Mouse (Mus musculus): ENCODE measurements at regions not wholly inside any gene's neighbourhood (a gene's known extent, or its start where the extent isn't known, plus 50 kb on each side); places are given as distances from the start of the nearest gene placed in this dataset.

GRCm38 (mm10) chr1:60665329-60665728 is 51.3 kb upstream of the Cd28 start:
- POLR2A ChIA-PET: no interaction called here
- CTCF ChIA-PET: no interaction called here

GRCm38 (mm10) chr1:60662301-60662986 is 54.2 kb upstream of the Cd28 start:
- CTCF ChIA-PET: no interaction called here

GRCm38 (mm10) chr1:60661857-60662256 is 54.7 kb upstream of the Cd28 start:
- CTCF ChIA-PET: no interaction called here

More at GRCm38 (mm10) chr1:60662301-60662986, 54.2 kb upstream of the Cd28 start:
- POLR2A ChIA-PET: interaction anchor here in 1 of 4 experiments (0.5 kb wide), 1 partner anchor 54 kb away, joined by 3 read pairs; the partner anchor contains the start of gene Cd28

DNA sequence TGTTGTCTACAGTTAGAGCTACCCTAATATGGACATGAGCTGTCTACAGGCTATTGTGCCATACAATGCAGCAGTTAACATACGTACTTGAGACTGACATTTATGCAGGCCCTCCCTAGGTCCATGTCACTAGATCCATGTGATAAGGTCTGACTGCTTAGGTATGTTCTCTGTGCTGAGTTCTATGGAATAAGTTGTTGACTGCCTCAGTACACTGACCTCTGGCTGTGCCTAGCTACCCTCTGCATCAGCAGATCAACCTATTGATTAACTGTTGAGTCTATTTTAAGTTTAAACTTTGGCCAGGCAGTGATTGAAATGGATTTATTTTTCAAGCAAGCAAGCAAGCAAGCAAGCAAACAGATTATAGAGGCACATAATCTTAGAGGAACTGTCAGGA is 57.0 kb upstream of the Cd28 start:
- ChIA-PET CTCF (no interaction called here), POLR2A (no interaction called here)

More at GRCm38 (mm10) chr1:60661857-60662256, 54.7 kb upstream of the Cd28 start:
- POLR2A ChIA-PET: interaction anchor here in 1 of 4 experiments (0.5 kb wide), 1 partner anchor 55 kb away, joined by 3 read pairs; the partner anchor contains the start of gene Cd28

DNA sequence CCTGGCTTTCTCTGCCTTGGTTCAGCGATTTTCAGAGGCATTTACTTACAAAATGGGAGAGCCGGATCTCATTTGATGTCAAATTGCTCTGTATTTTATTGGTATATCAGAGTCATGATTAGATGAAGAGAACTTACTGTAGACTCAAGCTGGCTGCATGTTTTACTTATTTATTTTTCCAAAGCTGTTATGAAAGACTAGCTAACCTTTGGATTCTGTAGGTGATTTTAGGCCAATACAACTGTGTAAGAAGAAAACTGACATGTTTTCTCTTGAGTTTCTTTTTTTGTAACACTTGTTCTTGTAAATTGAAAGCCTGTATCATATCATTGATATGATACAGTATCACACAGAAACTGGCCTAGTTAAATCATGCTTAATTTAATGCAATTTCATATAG is 57.6 kb upstream of the Cd28 start:
- POLR2A ChIA-PET: interaction anchor here in 1 of 4 experiments (0.6 kb wide), 1 partner anchor 109 kb away, joined by 3 read pairs; no protein-coding TSS in a partner anchor

DNA sequence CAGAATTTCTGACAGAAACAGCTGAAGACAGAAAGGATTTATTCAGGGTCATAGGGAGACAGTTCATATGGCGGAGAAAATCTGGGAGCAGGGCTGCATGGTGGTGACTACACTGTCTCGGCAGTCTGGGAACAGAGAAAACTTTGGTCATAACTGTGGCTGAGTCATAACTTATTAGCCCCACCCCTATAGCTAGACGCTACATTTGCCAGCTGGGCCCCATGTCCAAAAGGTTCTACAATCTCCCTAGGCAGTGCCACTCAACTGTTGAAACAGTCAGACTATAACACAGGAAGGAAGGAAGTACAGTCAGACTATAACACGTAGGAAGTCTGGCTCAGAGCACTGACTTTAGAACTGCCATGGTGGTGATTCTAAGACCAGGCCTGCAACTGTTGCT is 58.2 kb upstream of the Cd28 start:
- POLR2A ChIA-PET: interaction anchor here in 1 of 4 experiments (0.6 kb wide), 1 partner anchor 110 kb away, joined by 3 read pairs; no protein-coding TSS in a partner anchor
- CTCF ChIA-PET: no interaction called here

More for the DNA sequence above, 57.6 kb upstream of the Cd28 start:
- CTCF ChIA-PET: no interaction called here

- POLR2A ChIA-PET: interaction anchor here in 1 of 4 experiments (1.1 kb wide), 1 partner anchor 178 kb away, joined by 3 read pairs; no protein-coding TSS in a partner anchor
- CTCF ChIA-PET: no interaction called here
Measured at GRCm38 (mm10) chr1:60657511-60657910, 59.1 kb upstream of the Cd28 start.

DNA sequence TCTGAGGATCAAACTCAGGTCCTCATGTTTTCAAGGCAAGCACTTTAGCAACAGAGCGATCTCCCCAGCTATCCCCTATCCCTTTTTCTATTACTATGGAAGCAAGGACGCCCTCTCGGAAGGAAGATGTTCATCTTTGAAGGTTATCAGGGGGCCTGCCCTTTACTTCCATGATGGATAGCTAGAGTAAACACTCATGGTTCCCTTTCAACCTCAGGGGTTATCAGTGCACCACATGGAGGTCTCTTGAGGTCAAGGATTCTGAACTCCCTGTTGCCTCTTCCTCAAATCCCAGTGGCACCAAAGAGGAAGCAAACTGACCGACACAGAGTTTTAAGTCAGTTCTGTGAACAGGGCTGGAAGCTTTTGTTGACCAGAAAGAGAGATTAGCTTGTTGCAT is 59.6 kb upstream of the Cd28 start:
- POLR2A ChIA-PET: interaction anchor here in 1 of 4 experiments (1.1 kb wide), 1 partner anchor 179 kb away, joined by 3 read pairs; no protein-coding TSS in a partner anchor

GRCm38 (mm10) chr1:60655691-60656595 is 60.7 kb upstream of the Cd28 start:
- ChIA-PET POLR2A (interaction anchor here in 1 of 4 experiments (1.1 kb wide), 1 partner anchor 180 kb away, joined by 3 read pairs; no protein-coding TSS in a partner anchor), CTCF (interaction anchor here in 2 of 4 experiments (0.6 to 0.7 kb wide), 2 partner anchors 214 to 312 kb away, joined by 3 to 4 read pairs; no protein-coding TSS in a partner anchor)

More for the DNA sequence above, 59.6 kb upstream of the Cd28 start:
- CTCF ChIA-PET: interaction anchor here in 1 of 4 experiments (0.6 kb wide), 1 partner anchor 221 kb away, joined by 3 read pairs; no protein-coding TSS in a partner anchor

DNA sequence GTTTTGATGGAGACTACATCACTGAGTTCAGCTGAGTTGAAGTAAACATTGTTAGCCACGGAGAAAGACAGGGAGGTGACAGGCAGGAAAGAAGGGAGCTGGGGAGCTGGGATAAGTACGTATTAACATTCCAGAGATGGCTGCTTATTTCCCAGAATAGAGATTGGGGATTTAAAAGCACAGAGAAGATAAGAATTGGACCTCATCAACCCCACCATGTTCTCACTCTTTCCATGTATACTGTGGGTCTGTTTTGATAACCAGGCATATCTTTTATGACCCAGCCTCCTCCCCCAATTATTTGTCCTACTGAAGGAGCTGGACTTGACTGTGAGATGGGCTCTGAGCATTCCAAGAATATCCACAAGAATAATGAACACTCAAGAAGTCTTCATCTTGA is 61.4 kb upstream of the Cd28 start:
- ChIA-PET POLR2A (no interaction called here), CTCF (interaction anchor here in 1 of 4 experiments (0.6 kb wide), 1 partner anchor 214 kb away, joined by 3 read pairs; no protein-coding TSS in a partner anchor)

GRCm38 (mm10) chr1:60652570-60653011 is 64.0 kb upstream of the Cd28 start:
- ChIA-PET POLR2A (interaction anchor here in 1 of 4 experiments (0.6 kb wide), 1 partner anchor 87 kb away, joined by 3 read pairs; no protein-coding TSS in a partner anchor), CTCF (no interaction called here)

GRCm38 (mm10) chr1:60650158-60650557 is 66.4 kb upstream of the Cd28 start:
- ChIA-PET POLR2A (interaction anchor here in 2 of 4 experiments (0.6 kb wide), 2 partner anchors 181 to 237 kb away, joined by 3 to 5 read pairs; no protein-coding TSS in a partner anchor), CTCF (no interaction called here)

DNA sequence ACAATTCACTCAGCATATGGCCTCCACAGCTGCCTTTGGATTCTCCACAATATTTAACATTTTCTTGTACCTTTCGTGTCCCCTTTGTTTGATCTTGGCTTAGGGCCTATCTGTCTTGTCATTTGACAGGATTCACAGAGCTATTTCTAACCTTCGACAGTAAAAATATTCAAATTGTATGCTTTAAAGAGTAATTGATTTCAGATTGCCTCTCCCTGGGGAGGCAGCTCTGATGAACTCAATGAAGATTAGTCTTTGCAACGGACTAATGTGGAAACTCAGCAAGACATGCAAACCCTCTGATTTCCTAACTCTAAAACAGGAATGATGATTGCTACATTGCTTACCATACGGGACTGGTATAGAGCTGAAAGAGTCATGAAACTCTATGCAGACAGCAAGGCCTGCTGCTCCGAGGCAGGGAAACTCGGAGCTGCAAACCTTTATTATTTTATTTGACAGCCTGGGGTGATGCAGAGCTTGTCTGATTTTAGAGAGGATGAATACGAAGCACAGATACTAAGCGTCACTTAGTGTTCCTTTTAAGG is 67.2 kb upstream of the Cd28 start:
- CTCF ChIA-PET: no interaction called here
- POLR2A ChIA-PET: interaction anchor here in 1 of 4 experiments (0.6 kb wide), 1 partner anchor 180 kb away, joined by 5 read pairs; no protein-coding TSS in a partner anchor

GRCm38 (mm10) chr1:60646828-60647227 is 69.8 kb upstream of the Cd28 start:
- ChIA-PET POLR2A (no interaction called here), CTCF (no interaction called here)

- ChIA-PET POLR2A (no interaction called here), CTCF (no interaction called here)
Measured at GRCm38 (mm10) chr1:60646174-60646573, 70.4 kb upstream of the Cd28 start.

GRCm38 (mm10) chr1:60645176-60645575 is 71.4 kb upstream of the Cd28 start:
- ChIA-PET CTCF (no interaction called here), POLR2A (no interaction called here)

DNA sequence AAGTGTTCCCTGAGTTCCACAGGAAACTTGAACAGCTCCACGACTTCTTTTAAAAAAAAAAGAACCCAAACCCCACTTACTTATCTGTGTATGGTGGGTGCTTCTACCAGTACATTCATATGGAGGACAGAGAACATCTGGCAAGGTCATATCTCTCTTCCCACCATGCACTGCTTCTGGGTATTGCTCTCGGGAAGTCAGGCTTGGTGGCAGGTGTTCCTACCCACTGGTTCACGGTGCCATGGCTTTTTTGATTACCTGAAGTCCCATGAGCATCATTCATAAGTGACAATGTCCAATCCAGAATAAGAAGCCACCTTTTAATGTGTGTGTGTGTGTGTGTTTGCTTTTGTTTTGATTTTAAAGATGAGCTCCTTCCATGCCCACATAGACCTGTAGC is 73.8 kb upstream of the Cd28 start:
- CTCF ChIA-PET: no interaction called here

GRCm38 (mm10) chr1:60642175-60642574 is 74.4 kb upstream of the Cd28 start:
- ChIA-PET CTCF (no interaction called here), POLR2A (interaction anchor here in 1 of 4 experiments (1.3 kb wide), 1 partner anchor 12 kb away, joined by 4 read pairs; no protein-coding TSS in a partner anchor)

More for the DNA sequence above, 73.8 kb upstream of the Cd28 start:
- POLR2A ChIA-PET: no interaction called here

GRCm38 (mm10) chr1:60641324-60641764 is 74.4 kb upstream of the Raph1 start:
- ChIA-PET POLR2A (interaction anchor here in 1 of 4 experiments (1.3 kb wide), 1 partner anchor 12 kb away, joined by 4 read pairs; no protein-coding TSS in a partner anchor), CTCF (no interaction called here)
